Mouse (Mus musculus): ENCODE measurements at regions not wholly inside any gene's neighbourhood (a gene's known extent, or its start where the extent isn't known, plus 50 kb on each side); places are given as distances from the start of the nearest gene placed in this dataset.

- Histone ChIP-seq H3K27me3 (replicated peaks; ENCODE audit: control insufficient read depth, insufficient read depth, low read length) (no peaks in the 10 kb centered on the region), H3K4me3 (ENCODE audit: low read length) (no peak overlapping the region), H3K4me1 (ENCODE audit: control insufficient read depth, insufficient read depth, low read length) (no peaks in the 10 kb centered on the region), H3K9ac (ENCODE audit: low read depth, low read length) (no peak overlapping the region), H3K9me3 (ENCODE audit: control insufficient read depth, low read length) (no peaks in the 10 kb centered on the region), H3K36me3 (ENCODE audit: control insufficient read depth, insufficient read depth, low read length) (no peaks in the 10 kb centered on the region), H3K27ac (ENCODE audit: low read length) (no peak overlapping the region), H3K4me2 (ENCODE audit: low read depth, low read length) (no peak overlapping the region)
- ATAC-seq, result no peak
- WGBS, result 67% methylated on average over 2 of the region's 2 CpGs
Observed at GRCm38 (mm10) chr3:147153998-147154397, 301.8 kb downstream of the Ttll7 start.

GRCm38 (mm10) chr3:147163126-147163525 lies 311.0 kb downstream of the Ttll7 start:
- Histone ChIP-seq H3K9ac (ENCODE audit: low read depth, low read length) (no peak overlapping the region), H3K4me2 (ENCODE audit: low read depth, low read length) (no peak overlapping the region), H3K27ac (ENCODE audit: low read length) (no peak overlapping the region), H3K36me3 (ENCODE audit: control insufficient read depth, insufficient read depth, low read length) (no peaks in the 10 kb centered on the region), H3K4me1 (ENCODE audit: control insufficient read depth, insufficient read depth, low read length) (no peaks in the 10 kb centered on the region; the same call in 1 of the 2 replicates), H3K27me3 (replicated peaks; ENCODE audit: control insufficient read depth, insufficient read depth, low read length) (no peaks in the 10 kb centered on the region), H3K9me3 (ENCODE audit: control insufficient read depth, low read length) (no peaks in the 10 kb centered on the region), H3K4me3 (ENCODE audit: low read length) (no peak overlapping the region)
- 86% methylated on average over 10 of the region's 10 CpGs for WGBS
- no peak for ATAC-seq

GRCm38 (mm10) chr3:147163540-147163939 lies 311.4 kb downstream of the Ttll7 start:
- Histone ChIP-seq H3K36me3 (ENCODE audit: control insufficient read depth, insufficient read depth, low read length) (no peaks in the 10 kb centered on the region), H3K27ac (ENCODE audit: low read length) (no peak overlapping the region), H3K9me3 (ENCODE audit: control insufficient read depth, low read length) (no peaks in the 10 kb centered on the region), H3K4me1 (ENCODE audit: control insufficient read depth, insufficient read depth, low read length) (no peaks in the 10 kb centered on the region; the same call in 1 of the 2 replicates), H3K4me3 (ENCODE audit: low read length) (no peak overlapping the region), H3K9ac (ENCODE audit: low read depth, low read length) (no peak overlapping the region), H3K4me2 (ENCODE audit: low read depth, low read length) (no peak overlapping the region), H3K27me3 (replicated peaks; ENCODE audit: control insufficient read depth, insufficient read depth, low read length) (no peaks in the 10 kb centered on the region)
- ATAC-seq, result no peak
- WGBS, result 76% methylated on average over 5 of the region's 5 CpGs

GRCm38 (mm10) chr3:147164931-147165330 lies 312.8 kb downstream of the Ttll7 start:
- H3K36me3 ChIP-seq (ENCODE audit: control insufficient read depth, insufficient read depth, low read length), result no peaks in the 10 kb centered on the region
- H3K27ac ChIP-seq (ENCODE audit: low read length), result no peak overlapping the region
- no peak overlapping the region for H3K9ac ChIP-seq (ENCODE audit: low read depth, low read length)
- no peaks in the 10 kb centered on the region for H3K9me3 ChIP-seq (ENCODE audit: control insufficient read depth, low read length)
- no peaks in the 10 kb centered on the region; the same call in 1 of the 2 replicates for H3K4me1 ChIP-seq (ENCODE audit: control insufficient read depth, insufficient read depth, low read length)
- WGBS, result 81% methylated on average over 6 of the region's 6 CpGs
- H3K4me3 ChIP-seq (ENCODE audit: low read length), result no peak overlapping the region
- H3K27me3 ChIP-seq (replicated peaks; ENCODE audit: control insufficient read depth, insufficient read depth, low read length), result no peaks in the 10 kb centered on the region
- no peak for ATAC-seq
- H3K4me2 ChIP-seq (ENCODE audit: low read depth, low read length), result no peak overlapping the region

- no peak for ATAC-seq
- no peak overlapping the region for H3K9ac ChIP-seq (ENCODE audit: low read depth, low read length)
- H3K9me3 ChIP-seq (ENCODE audit: control insufficient read depth, low read length), result no peaks in the 10 kb centered on the region
- no peaks in the 10 kb centered on the region for H3K36me3 ChIP-seq (ENCODE audit: control insufficient read depth, insufficient read depth, low read length)
- WGBS, result 78% methylated on average over 5 of the region's 5 CpGs
- no peak overlapping the region for H3K4me3 ChIP-seq (ENCODE audit: low read length)
- H3K4me2 ChIP-seq (ENCODE audit: low read depth, low read length), result no peak overlapping the region
- no peaks in the 10 kb centered on the region for H3K4me1 ChIP-seq (ENCODE audit: control insufficient read depth, insufficient read depth, low read length)
- no peak overlapping the region for H3K27ac ChIP-seq (ENCODE audit: low read length)
- H3K27me3 ChIP-seq (replicated peaks; ENCODE audit: control insufficient read depth, insufficient read depth, low read length), result no peaks in the 10 kb centered on the region
Observed at GRCm38 (mm10) chr3:147166555-147166954, 314.4 kb downstream of the Ttll7 start.

- Histone ChIP-seq H3K4me1 (ENCODE audit: control insufficient read depth, insufficient read depth, low read length) (no peaks in the 10 kb centered on the region), H3K9me3 (ENCODE audit: control insufficient read depth, low read length) (no peaks in the 10 kb centered on the region), H3K36me3 (ENCODE audit: control insufficient read depth, insufficient read depth, low read length) (no peaks in the 10 kb centered on the region), H3K27ac (ENCODE audit: low read length) (no peak overlapping the region), H3K9ac (ENCODE audit: low read depth, low read length) (no peak overlapping the region), H3K4me3 (ENCODE audit: low read length) (no peak overlapping the region), H3K27me3 (replicated peaks; ENCODE audit: control insufficient read depth, insufficient read depth, low read length) (no peaks in the 10 kb centered on the region), H3K4me2 (ENCODE audit: low read depth, low read length) (no peak overlapping the region)
- no peak for ATAC-seq
- WGBS, result 79% methylated on average over 2 of the region's 2 CpGs
Observed at GRCm38 (mm10) chr3:147169215-147169614, 317.0 kb downstream of the Ttll7 start.

- Histone ChIP-seq H3K4me1 (ENCODE audit: control insufficient read depth, insufficient read depth, low read length) (no peaks in the 10 kb centered on the region), H3K9ac (ENCODE audit: low read depth, low read length) (no peak overlapping the region), H3K4me2 (ENCODE audit: low read depth, low read length) (no peak overlapping the region), H3K27ac (ENCODE audit: low read length) (no peak overlapping the region), H3K27me3 (replicated peaks; ENCODE audit: control insufficient read depth, insufficient read depth, low read length) (no peaks in the 10 kb centered on the region), H3K4me3 (ENCODE audit: low read length) (no peak overlapping the region), H3K9me3 (ENCODE audit: control insufficient read depth, low read length) (no peaks in the 10 kb centered on the region), H3K36me3 (ENCODE audit: control insufficient read depth, insufficient read depth, low read length) (no peaks in the 10 kb centered on the region)
- ATAC-seq, result no peak
- WGBS, result 61% methylated on average over 2 of the region's 2 CpGs
Observed at GRCm38 (mm10) chr3:147170106-147170505, 317.9 kb downstream of the Ttll7 start.

- Histone ChIP-seq H3K9me3 (ENCODE audit: control insufficient read depth, low read length) (no peaks in the 10 kb centered on the region), H3K4me1 (ENCODE audit: control insufficient read depth, insufficient read depth, low read length) (peaks cover 8% of the 10 kb centered on the region), H3K36me3 (ENCODE audit: control insufficient read depth, insufficient read depth, low read length) (no peaks in the 10 kb centered on the region), H3K4me2 (ENCODE audit: low read depth, low read length) (no peak overlapping the region), H3K4me3 (ENCODE audit: low read length) (no peak overlapping the region), H3K27ac (ENCODE audit: low read length) (no peak overlapping the region), H3K27me3 (replicated peaks; ENCODE audit: control insufficient read depth, insufficient read depth, low read length) (no peaks in the 10 kb centered on the region; the same call in 1 of the 2 replicates), H3K9ac (ENCODE audit: low read depth, low read length) (no peak overlapping the region)
- no peak for ATAC-seq
- 74% methylated on average over 6 of the region's 6 CpGs for WGBS
Observed at GRCm38 (mm10) chr3:147178746-147179145, 326.6 kb downstream of the Ttll7 start.

- WGBS, result 44% methylated on average over 4 of the region's 4 CpGs
- no peak overlapping the region for H3K27ac ChIP-seq (ENCODE audit: low read length)
- no peaks in the 10 kb centered on the region for H3K36me3 ChIP-seq (ENCODE audit: control insufficient read depth, insufficient read depth, low read length)
- H3K9ac ChIP-seq (ENCODE audit: low read depth, low read length), result no peak overlapping the region
- no peak overlapping the region for H3K4me3 ChIP-seq (ENCODE audit: low read length)
- peaks cover 8% of the 10 kb centered on the region for H3K4me1 ChIP-seq (ENCODE audit: control insufficient read depth, insufficient read depth, low read length)
- H3K9me3 ChIP-seq (ENCODE audit: control insufficient read depth, low read length), result no peaks in the 10 kb centered on the region
- H3K4me2 ChIP-seq (ENCODE audit: low read depth, low read length), result no peak overlapping the region
- no peak for ATAC-seq
- no peaks in the 10 kb centered on the region; the same call in 1 of the 2 replicates for H3K27me3 ChIP-seq (replicated peaks; ENCODE audit: control insufficient read depth, insufficient read depth, low read length)
Observed at GRCm38 (mm10) chr3:147180711-147181110, 328.5 kb downstream of the Ttll7 start.

All from intestine, embryonic 16.5 days (tissue).